Mouse (Mus musculus): ENCODE measurements at regions not wholly inside any gene's neighbourhood (a gene's known extent, or its start where the extent isn't known, plus 50 kb on each side); places are given as distances from the start of the nearest gene placed in this dataset.
A peak's percentile ranks its signal among the peaks of the same experiment; 100 is the strongest.

DNA sequence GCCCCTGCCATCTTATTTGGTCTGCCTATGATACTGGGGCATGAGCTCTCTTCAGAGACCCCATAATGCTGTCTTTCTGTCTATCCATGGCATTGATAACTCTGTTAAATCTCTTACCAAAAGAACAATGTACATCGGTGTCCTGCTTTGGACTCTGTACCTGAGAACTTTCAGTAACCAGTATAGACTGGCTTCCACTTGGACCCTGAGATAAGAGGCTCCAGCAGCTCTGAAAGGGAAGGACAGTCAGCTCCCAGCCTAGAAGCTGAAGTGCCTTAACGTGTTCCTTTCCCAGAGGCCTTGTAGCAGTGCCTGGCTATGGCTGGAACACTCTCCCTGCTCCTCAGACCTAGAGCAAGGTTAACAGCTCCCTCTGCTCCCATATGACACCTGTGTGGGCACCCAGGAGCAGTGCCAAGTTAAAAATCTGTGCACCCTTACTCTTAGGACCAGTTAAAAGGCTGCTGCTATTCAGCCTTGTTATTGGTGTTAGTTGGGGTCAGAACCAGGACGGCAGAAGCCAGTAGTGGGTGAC lies 343.8 kb upstream of the Hs6st1 start:
- no peak for DNase-seq

- peak; percentile 41 to 78 for DNase-seq
These were observed 341.6 kb upstream of the Hs6st1 start for GRCm38 (mm10) chr1:35726596-35726995.

GRCm38 (mm10) chr1:35727310-35727990 lies 340.8 kb upstream of the Hs6st1 start:
- peak; percentile 85 for DNase-seq

DNA sequence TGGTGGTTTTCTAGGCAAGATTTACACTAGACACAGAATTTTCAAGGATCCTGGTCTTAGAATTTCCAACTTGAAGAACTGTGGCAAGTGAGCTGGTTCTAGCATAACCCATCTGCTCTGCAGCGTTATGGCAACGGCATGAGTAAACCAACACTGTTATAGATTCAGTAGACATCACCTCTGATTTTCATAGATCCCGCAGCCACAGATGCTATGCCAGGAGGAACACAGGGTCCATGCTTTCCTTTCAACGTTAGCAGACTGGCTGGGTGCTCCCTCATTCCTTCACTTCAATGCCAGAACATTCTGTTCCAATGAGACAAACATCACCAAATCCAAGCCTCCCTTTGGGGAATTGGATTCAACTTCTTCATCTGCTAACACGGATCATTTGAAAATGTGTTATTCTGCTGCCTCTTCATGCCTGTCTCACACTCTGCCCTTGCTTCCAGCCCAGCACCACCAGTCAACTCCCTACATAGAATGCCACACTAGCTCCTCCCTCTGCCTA lies 338.4 kb upstream of the Hs6st1 start:
- DNase-seq, result no peak

- DNase-seq, result no peak
These were observed 337.9 kb upstream of the Hs6st1 start for GRCm38 (mm10) chr1:35730309-35730708.

DNA sequence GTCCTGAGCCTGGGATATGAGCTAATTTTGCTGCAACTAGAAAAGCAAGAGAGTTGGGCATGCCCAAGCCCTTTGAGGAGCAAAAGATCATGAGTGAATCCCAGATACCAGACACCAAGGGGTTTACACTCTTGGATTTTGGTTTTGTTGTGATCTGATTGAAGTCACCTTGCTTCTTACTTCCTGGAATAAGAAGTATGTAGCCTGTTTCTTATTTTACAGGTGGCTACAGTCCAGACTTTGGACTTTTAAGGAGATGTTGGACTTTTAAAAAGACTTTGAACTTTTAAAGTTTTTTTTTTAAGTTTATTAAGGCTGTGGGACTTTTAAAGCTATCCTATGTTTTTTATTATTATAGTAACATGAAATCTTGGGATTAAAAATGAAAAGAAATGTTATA lies 332.0 kb upstream of the Hs6st1 start:
- DNase-seq, result peak in 1 of 2 experiments; percentile 48

GRCm38 (mm10) chr1:35749603-35750002 lies 318.6 kb upstream of the Hs6st1 start:
- DNase-seq, result no peak

DNA sequence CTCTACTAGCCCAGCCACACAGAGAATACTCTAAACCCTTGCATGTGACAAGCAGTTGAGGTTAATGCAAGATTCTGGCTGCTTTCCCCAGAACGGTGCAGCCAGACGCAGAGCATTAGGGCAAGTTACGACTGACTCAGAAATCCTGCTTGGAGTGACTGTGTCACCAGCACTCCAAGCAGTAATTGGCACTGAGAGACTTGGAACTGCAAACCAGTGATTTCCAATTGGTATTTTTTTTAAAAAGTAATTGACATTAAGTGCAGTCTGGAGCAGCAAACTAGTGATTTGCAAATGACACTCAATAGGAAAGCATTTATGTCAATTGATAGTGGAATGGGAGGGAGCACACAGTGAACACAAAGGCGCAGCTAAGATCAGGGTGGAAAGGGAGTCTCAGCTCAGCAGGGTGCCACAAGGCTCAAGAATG lies 318.1 kb upstream of the Hs6st1 start:
- no peak for DNase-seq

GRCm38 (mm10) chr1:35752636-35753035 lies 315.6 kb upstream of the Hs6st1 start:
- no peak for DNase-seq

- no peak for DNase-seq
These were observed 314.0 kb upstream of the Hs6st1 start for GRCm38 (mm10) chr1:35754170-35754569.

GRCm38 (mm10) chr1:35759010-35759409 lies 309.2 kb upstream of the Hs6st1 start:
- DNase-seq, result no peak

GRCm38 (mm10) chr1:35759600-35759999 lies 308.6 kb upstream of the Hs6st1 start:
- no peak for DNase-seq

DNA sequence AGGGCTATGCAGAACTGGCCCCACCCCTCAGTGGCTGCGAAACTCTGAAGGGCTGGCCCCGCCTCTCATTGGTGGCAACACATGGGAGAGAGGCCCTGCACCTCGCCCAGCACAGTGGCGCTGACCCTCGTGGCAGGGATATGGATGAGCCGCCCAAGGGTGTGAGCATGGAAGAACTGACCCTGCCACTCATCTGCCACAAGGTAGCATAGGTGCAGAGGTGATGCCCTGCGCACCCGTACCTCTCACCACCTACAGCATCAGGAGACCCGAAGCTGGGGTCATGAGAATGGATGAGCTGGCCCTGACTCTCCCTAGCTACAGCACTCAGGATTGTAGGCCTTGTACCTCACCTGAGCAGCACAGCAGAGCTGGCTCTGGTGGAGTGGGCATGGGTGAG lies 305.1 kb upstream of the Hs6st1 start:
- no peak for DNase-seq

DNA sequence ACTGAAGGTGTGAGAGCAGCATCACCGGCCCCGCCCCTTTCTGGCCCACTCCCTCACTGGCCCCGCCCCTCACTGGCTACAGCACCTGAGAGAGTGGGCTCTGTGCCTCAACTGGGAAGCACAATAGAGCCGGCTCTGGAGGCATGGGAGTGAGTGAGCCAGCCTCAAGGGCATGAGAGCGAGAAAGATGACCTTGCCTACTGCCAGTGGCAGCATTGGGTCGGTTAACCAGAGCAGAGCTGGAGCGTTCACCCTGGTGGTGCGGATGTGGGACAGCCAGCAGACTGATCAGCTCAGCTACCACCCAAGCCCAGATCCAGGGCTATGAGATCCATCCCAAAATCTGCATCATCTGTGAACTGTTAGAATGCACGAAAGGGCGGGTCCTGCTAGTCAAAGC lies 304.7 kb upstream of the Hs6st1 start:
- DNase-seq, result no peak

- DNase-seq, result no peak
These were observed 304.1 kb upstream of the Hs6st1 start for GRCm38 (mm10) chr1:35764068-35764467.

DNA sequence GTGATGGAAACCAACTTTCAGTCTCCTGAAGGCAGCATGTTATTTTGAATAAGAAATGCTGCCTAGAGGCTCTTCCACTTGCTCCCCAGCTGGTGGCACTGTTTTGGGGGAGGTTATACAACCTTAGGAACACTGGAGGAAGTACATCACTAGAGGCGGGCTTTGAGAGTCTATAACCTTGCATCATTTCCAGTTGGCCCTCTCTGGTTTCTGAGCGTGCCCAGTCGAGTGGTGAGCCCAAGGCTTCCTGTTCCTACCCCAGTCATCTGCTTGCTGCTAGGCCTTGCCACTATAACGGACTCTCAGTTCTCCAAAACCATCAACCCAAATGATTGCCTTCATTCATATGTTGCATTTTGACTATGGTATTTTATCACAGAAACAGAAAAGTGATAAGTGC lies 302.5 kb upstream of the Hs6st1 start:
- no peak for DNase-seq

DNA sequence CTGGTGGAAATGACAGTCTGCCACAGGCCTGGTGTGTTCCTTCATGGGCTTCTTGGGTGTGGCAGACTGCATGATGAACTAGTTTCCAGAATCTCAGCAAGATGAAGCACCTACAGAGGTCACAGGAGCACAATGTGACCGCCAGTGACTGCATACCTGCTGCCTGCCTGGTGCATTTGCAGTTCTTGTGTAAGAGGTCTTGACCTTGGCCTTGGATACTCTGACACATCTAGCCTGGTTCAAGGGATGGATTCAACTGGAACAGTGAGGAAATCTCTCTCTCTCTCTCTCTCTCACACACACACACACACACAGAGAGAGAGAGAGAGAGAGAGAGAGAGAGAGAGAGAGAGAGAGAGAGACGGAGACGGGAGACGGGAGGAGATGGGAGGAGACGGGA lies 301.9 kb upstream of the Hs6st1 start:
- no peak for DNase-seq

DNA sequence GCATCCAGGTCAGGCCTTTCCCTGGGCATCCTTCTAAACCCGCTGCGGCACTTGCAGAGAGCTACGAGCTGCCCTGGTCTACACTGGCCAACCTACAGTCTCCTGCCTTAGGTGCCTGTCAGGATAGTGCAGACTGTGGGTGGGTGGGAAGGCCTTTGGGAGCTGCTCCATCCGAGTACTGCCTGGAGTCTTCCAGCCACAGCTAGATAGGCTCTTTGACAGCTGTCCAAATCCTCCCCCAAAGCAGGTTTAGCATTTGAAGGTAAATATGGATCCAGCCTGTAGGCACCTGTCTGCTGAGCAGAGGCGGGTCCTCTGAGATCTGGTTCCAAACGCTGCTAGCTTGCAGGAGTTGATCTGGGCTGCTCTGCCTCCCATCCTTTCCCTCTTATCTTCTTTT lies 295.6 kb upstream of the Hs6st1 start:
- DNase-seq, result no peak

DNA sequence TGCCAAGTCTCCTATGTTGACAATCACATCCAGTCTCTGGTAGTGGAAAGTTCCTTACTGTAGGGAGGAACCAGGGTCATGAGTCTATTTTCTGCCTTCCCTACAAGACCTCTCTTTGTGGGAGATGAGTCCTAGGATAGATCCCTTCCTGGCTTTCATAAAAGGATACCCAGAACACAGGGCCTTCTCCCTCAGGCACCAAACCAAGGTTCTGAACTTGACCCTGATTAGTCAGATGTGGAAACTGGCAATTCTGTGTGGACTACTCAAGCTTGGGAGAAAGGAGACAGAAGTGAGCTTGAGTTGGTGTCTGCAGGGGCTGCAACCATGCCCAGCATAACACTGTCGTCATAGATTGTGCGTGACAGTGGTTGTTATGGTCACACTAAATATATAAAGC lies 293.6 kb upstream of the Hs6st1 start:
- DNase-seq, result no peak

DNA sequence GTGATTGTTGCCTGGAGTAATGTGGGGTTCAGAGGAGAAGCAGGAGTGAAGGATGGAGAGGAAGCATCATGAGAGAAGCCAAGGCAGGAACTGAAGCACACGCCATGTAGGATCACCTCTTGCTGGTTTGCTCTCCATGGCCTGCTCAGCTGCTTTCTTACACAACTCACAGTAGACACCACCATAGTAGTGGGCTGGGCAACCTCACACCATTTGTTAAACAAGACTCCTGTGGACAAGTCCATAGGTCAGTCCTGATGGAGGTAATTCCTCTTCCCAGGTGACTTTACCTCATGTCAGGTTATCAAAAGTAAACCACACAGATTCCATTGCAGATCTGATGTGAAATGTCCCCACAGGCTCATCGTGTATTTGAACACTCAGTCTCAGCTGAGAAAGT lies 285.5 kb upstream of the Hs6st1 start:
- DNase-seq, result no peak

DNA sequence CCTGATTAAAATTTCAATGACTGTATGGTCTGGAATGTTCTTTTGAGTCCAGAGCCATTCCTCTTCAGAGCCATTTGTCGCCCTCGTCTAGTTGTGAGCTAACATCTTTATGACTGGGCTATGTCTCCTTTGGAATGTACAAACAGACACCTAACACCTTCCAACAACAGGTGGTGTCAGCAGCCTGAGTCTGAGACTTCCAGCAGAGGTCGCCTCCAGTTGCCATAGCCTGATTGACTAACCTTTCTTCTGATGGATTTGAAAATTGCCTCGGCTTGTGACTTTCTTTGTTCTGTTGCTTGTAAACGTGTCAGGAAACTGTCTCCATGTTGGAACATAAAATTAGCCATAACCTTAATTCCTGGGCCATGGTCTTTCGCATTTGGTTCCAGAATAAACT lies 284.8 kb upstream of the Hs6st1 start:
- DNase-seq, result no peak

DNA sequence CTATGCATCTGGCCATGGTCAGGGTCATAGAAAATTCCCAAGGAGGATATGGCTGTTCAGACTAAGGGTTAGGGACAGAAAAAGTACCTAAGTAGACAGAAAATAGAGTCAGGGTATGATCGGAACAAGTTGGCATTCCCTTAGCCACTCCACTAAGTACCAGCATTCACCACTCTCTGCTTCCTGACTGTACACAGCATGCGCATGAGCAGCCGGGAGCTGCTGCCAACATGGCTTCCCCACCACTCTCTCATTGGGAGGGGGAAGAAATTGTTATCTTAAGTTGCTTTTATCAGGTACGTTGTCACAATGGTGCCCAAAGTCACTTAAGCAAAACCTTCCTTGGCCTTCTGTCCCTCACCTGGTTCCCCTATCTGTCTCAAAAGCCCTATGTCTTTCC lies 282.0 kb upstream of the Hs6st1 start:
- no peak for DNase-seq

- no peak for DNase-seq
These were observed 281.5 kb upstream of the Hs6st1 start for GRCm38 (mm10) chr1:35786668-35787213.

DNA sequence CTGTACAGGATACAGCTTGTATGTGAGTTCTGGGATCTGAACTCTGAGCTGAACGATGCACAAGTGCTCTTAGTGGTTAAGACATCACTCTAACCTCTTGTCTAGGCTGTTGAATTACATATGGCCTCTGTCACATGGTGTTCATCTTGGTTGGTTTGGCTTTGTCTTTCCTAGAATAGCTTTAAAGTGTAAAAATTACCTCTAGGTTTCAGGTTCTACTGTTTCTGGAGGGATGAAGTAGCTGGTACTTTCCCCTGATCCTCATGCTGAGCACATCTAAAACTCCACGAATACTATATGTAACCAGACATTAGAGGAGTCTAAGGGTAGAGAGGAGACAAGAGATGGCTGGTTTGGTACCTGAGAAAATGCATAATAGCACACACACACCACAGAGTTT lies 271.1 kb upstream of the Hs6st1 start:
- DNase-seq, result no peak

GRCm38 (mm10) chr1:35797526-35797925 lies 270.7 kb upstream of the Hs6st1 start:
- no peak for DNase-seq

Data from kidney, adult 8-10 months (tissue).